Mouse (Mus musculus) ES-E14 (cell line): ENCODE data around the gene Srd5a1.

Experiments
- CHD2 ChIP-seq: IDR thresholded peaks from 2 replicates; pipeline ENCODE4 v1.6.1; 2014; ENCODE audit warnings: mild to moderate bottlenecking, low read depth, low read length, inconsistent platforms
- MAFK ChIP-seq: IDR thresholded peaks from 2 replicates; pipeline ENCODE4 v1.6.1; 2014; ENCODE audit warnings: mild to moderate bottlenecking, low read depth, low read length, inconsistent platforms; ENCODE audit not compliant: insufficient read depth

DNA sequence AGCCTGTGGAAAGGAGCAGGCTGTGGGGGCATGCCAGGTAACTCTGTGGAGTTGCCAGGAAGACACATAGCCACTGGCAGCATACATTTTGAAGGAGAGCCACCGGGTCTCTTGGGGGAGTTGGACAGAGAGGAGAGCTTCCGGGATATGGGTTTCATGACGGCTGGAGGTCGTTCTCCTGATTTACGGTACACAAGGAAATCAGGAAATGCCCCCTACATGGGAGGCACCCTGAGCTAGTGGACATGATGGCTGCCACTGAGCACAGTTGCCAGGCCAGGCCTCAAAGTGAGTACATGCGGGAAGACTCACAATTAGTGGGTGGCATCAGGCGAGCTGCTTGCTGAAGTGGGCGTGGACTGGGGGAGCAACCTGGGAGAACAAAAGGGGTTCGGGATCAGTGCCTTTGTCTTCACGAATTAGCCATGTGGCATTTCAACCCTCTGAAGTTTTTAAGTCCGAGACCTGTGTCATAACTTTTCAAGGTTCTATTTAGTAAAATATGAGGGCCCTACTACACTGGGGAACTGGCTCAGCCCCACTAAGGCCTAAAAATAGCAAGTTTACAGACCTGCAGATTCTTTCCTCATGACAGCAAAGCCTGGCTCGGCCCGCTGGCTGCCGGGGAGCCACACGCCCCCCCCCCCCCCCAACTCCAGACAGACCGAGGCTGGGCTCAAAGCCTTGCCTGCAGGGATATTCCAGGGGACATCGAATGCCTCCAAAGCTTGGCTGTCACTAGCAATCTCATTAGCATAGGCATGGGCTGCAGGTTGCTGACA, 68.5 kb downstream of the Srd5a1 start:
- TF ChIP-seq MAFK (no peak), CHD2 (no peak)
